Mouse (Mus musculus): ENCODE data around the gene Gabarapl2. TPM values are rescaled to one million over a fixed set of nuclear protein-coding genes. Genes with fewer than 3 reads are reported as not detected.

Gene Gabarapl2
- total and polyA plus RNA-seq, 3 experiments = 52.2 to 131 (median 129) TPM

GRCm38 (mm10) chr8:111951317-111951716 lies 10.8 kb downstream of the Gabarapl2 start:
- Histone ChIP-seq H3K27me3 (ENCODE audit: control insufficient read depth, insufficient read depth, low read length) (no peaks in the 10 kb centered on the region), H3K4me1 (ENCODE audit: control insufficient read depth, insufficient read depth, low read length) (no peaks in the 10 kb centered on the region), H3K36me3 (ENCODE audit: control insufficient read depth, insufficient read depth, low read length) (no peaks in the 10 kb centered on the region; the same call in 1 of the 2 replicates), H3K27ac (no peak overlapping the region), H3K79me2 (replicated peaks; ENCODE audit: control insufficient read depth, insufficient read depth, low read length) (no peaks in the 10 kb centered on the region), H3K4me3 (no peak overlapping the region), H3K9ac (ENCODE audit: low read depth, low read length) (no peak overlapping the region)
- WGBS = 94% methylated on average over 7 of the region's 7 CpGs
- TF ChIP-seq EP300 (IDR thresholded peaks at IDR 0.05; ENCODE audit: insufficient read depth, low read depth, low read length) (no peak), CTCF (IDR thresholded peaks at IDR 0.05) (no peak), POLR2A (IDR thresholded peaks at IDR 0.05; ENCODE audit: insufficient read depth, low read depth, low read length) (no peak)
- intact Hi-C loops (cut with DNase I) = no loop called here
- peak in 1 of 2 experiments; percentile 28 for DNase-seq

- Histone ChIP-seq H3K79me2 (replicated peaks; ENCODE audit: control insufficient read depth, insufficient read depth, low read length) (no peaks in the 10 kb centered on the region), H3K36me3 (ENCODE audit: control insufficient read depth, insufficient read depth, low read length) (no peaks in the 10 kb centered on the region; the same call in 1 of the 2 replicates), H3K27ac (no peak overlapping the region), H3K4me3 (no peak overlapping the region), H3K9ac (ENCODE audit: low read depth, low read length) (no peak overlapping the region), H3K27me3 (ENCODE audit: control insufficient read depth, insufficient read depth, low read length) (no peaks in the 10 kb centered on the region), H3K4me1 (ENCODE audit: control insufficient read depth, insufficient read depth, low read length) (no peaks in the 10 kb centered on the region)
- no peak for DNase-seq
- intact Hi-C loops (cut with DNase I) = no loop called here
- TF ChIP-seq POLR2A (IDR thresholded peaks at IDR 0.05; ENCODE audit: insufficient read depth, low read depth, low read length) = no peak
- TF ChIP-seq CTCF (IDR thresholded peaks at IDR 0.05) = no peak
- TF ChIP-seq EP300 (IDR thresholded peaks at IDR 0.05; ENCODE audit: insufficient read depth, low read depth, low read length) = no peak
- WGBS = 96% methylated on average over 5 of the region's 5 CpGs
Observed at GRCm38 (mm10) chr8:111951936-111952335, 11.4 kb downstream of the Gabarapl2 start.

- TF ChIP-seq POLR2A (IDR thresholded peaks at IDR 0.05; ENCODE audit: insufficient read depth, low read depth, low read length) (no peak), CTCF (IDR thresholded peaks at IDR 0.05) (no peak), EP300 (IDR thresholded peaks at IDR 0.05; ENCODE audit: insufficient read depth, low read depth, low read length) (no peak)
- Histone ChIP-seq H3K27me3 (ENCODE audit: control insufficient read depth, insufficient read depth, low read length) (no peaks in the 10 kb centered on the region), H3K27ac (no peak overlapping the region), H3K36me3 (ENCODE audit: control insufficient read depth, insufficient read depth, low read length) (no peaks in the 10 kb centered on the region; the same call in 1 of the 2 replicates), H3K79me2 (replicated peaks; ENCODE audit: control insufficient read depth, insufficient read depth, low read length) (no peaks in the 10 kb centered on the region), H3K9ac (ENCODE audit: low read depth, low read length) (no peak overlapping the region), H3K4me1 (ENCODE audit: control insufficient read depth, insufficient read depth, low read length) (no peaks in the 10 kb centered on the region), H3K4me3 (no peak overlapping the region)
- no peak for DNase-seq
- intact Hi-C loops (cut with DNase I) = no loop called here
- WGBS = 74% methylated on average over 4 of the region's 4 CpGs
Observed at GRCm38 (mm10) chr8:111954844-111955594, 14.5 kb downstream of the Gabarapl2 start.

GRCm38 (mm10) chr8:111955879-111956278 lies 15.4 kb downstream of the Gabarapl2 start:
- no peak overlapping the region for H3K27ac ChIP-seq
- no peak for DNase-seq
- H3K79me2 ChIP-seq (replicated peaks; ENCODE audit: control insufficient read depth, insufficient read depth, low read length) = no peaks in the 10 kb centered on the region
- intact Hi-C loops (cut with DNase I) = no loop called here
- no peak overlapping the region for H3K4me3 ChIP-seq
- no peaks in the 10 kb centered on the region for H3K27me3 ChIP-seq (ENCODE audit: control insufficient read depth, insufficient read depth, low read length)
- H3K36me3 ChIP-seq (ENCODE audit: control insufficient read depth, insufficient read depth, low read length) = no peaks in the 10 kb centered on the region; the same call in 1 of the 2 replicates
- WGBS = 77% methylated on average over 5 of the region's 5 CpGs
- no peaks in the 10 kb centered on the region for H3K4me1 ChIP-seq (ENCODE audit: control insufficient read depth, insufficient read depth, low read length)
- TF ChIP-seq POLR2A (IDR thresholded peaks at IDR 0.05; ENCODE audit: insufficient read depth, low read depth, low read length) (no peak), EP300 (IDR thresholded peaks at IDR 0.05; ENCODE audit: insufficient read depth, low read depth, low read length) (no peak)
- H3K9ac ChIP-seq (ENCODE audit: low read depth, low read length) = no peak overlapping the region

- 91% methylated on average over 2 of the region's 2 CpGs for WGBS
- Histone ChIP-seq H3K27me3 (ENCODE audit: control insufficient read depth, insufficient read depth, low read length) (no peaks in the 10 kb centered on the region), H3K79me2 (replicated peaks; ENCODE audit: control insufficient read depth, insufficient read depth, low read length) (no peaks in the 10 kb centered on the region), H3K4me1 (ENCODE audit: control insufficient read depth, insufficient read depth, low read length) (no peaks in the 10 kb centered on the region), H3K4me3 (no peak overlapping the region), H3K9ac (ENCODE audit: low read depth, low read length) (no peak overlapping the region), H3K36me3 (ENCODE audit: control insufficient read depth, insufficient read depth, low read length) (no peaks in the 10 kb centered on the region; the same call in 1 of the 2 replicates), H3K27ac (no peak overlapping the region)
- no peak for DNase-seq
- TF ChIP-seq CTCF (IDR thresholded peaks at IDR 0.05) (no peak), EP300 (IDR thresholded peaks at IDR 0.05; ENCODE audit: insufficient read depth, low read depth, low read length) (no peak), POLR2A (IDR thresholded peaks at IDR 0.05; ENCODE audit: insufficient read depth, low read depth, low read length) (no peak)
- intact Hi-C loops (cut with DNase I) = no loop called here
Observed at GRCm38 (mm10) chr8:111957231-111957630, 16.7 kb downstream of the Gabarapl2 start.

- Histone ChIP-seq H3K27ac (no peak overlapping the region), H3K36me3 (ENCODE audit: control insufficient read depth, insufficient read depth, low read length) (no peaks in the 10 kb centered on the region; the same call in 1 of the 2 replicates), H3K4me1 (ENCODE audit: control insufficient read depth, insufficient read depth, low read length) (no peaks in the 10 kb centered on the region), H3K4me3 (no peak overlapping the region), H3K9ac (ENCODE audit: low read depth, low read length) (no peak overlapping the region), H3K79me2 (replicated peaks; ENCODE audit: control insufficient read depth, insufficient read depth, low read length) (no peaks in the 10 kb centered on the region), H3K27me3 (ENCODE audit: control insufficient read depth, insufficient read depth, low read length) (no peaks in the 10 kb centered on the region)
- TF ChIP-seq POLR2A (IDR thresholded peaks at IDR 0.05; ENCODE audit: insufficient read depth, low read depth, low read length) (no peak), EP300 (IDR thresholded peaks at IDR 0.05; ENCODE audit: insufficient read depth, low read depth, low read length) (no peak), CTCF (IDR thresholded peaks at IDR 0.05) (no peak)
- intact Hi-C loops (cut with DNase I) = no loop called here
- DNase-seq = no peak
- 65% methylated on average over 15 of the region's 15 CpGs for WGBS
Observed at GRCm38 (mm10) chr8:111960591-111961321, 20.3 kb downstream of the Gabarapl2 start.

Data from heart, adult 2 months (tissue).